Mouse (Mus musculus) midbrain, embryonic 11.5 days (tissue): Measurements from ENCODE around the gene 2610028H24Rik. TPM values are rescaled to one million over a fixed set of nuclear protein-coding genes. Genes with fewer than 3 reads are reported as not detected.

Source experiments
- ATAC-seq: fragments of 200-750 bp; cut with Nextera tagmentation; 2 replicates; pipeline ENCODE4 v1.8.0; 2017; ENCODE audit warnings: moderate TSS enrichment, moderate library complexity; ENCODE audit not compliant: low FRiP score
- DNase-seq: peaks from one replicate; pipeline ENCODE4 v3.0.0; 2015; ENCODE audit warnings: low spot score; ENCODE audit errors: missing footprints
- H3K27ac ChIP-seq: fragments of 300-500 bp; sonication (generic); 2 replicates; pipeline ENCODE4 v1.5.1; 2014; ENCODE audit warnings: low read depth, low read length
- H3K27me3 ChIP-seq: fragments of 300-500 bp; sonication (generic); 2 replicates; pipeline ENCODE4 v1.6.1; 2014; ENCODE audit warnings: mild to moderate bottlenecking, low read length, moderate library complexity, mixed read lengths; ENCODE audit not compliant: control insufficient read depth, insufficient read depth
- H3K36me3 ChIP-seq: fragments of 300-500 bp; sonication (generic); 2 replicates; pipeline ENCODE4 v1.6.1; 2014; ENCODE audit warnings: mild to moderate bottlenecking, low read length, moderate library complexity, mixed read lengths; ENCODE audit not compliant: control insufficient read depth, insufficient read depth
- H3K4me1 ChIP-seq: fragments of 300-500 bp; sonication (generic); 2 replicates; pipeline ENCODE4 v1.6.1; 2014; ENCODE audit warnings: low read length; ENCODE audit not compliant: control insufficient read depth, insufficient read depth
- H3K4me2 ChIP-seq: fragments of 300-500 bp; sonication (generic); 2 replicates; pipeline ENCODE4 v1.6.1; 2014; ENCODE audit warnings: mild to moderate bottlenecking, moderate library complexity
- H3K4me3 ChIP-seq: fragments of 300-500 bp; sonication (generic); 2 replicates; pipeline ENCODE4 v1.5.1; 2014; ENCODE audit warnings: low read depth, low read length
- H3K9ac ChIP-seq: fragments of 300-500 bp; sonication (generic); 2 replicates; pipeline ENCODE4 v1.6.1; 2014; ENCODE audit warnings: low read length
- H3K9me3 ChIP-seq: fragments of 300-500 bp; sonication (generic); 2 replicates; pipeline ENCODE4 v1.6.1; 2016; ENCODE audit warnings: low read length; ENCODE audit not compliant: control insufficient read depth
- WGBS: fragments of 180-500 bp; shearing (Covaris S2); extraction: QIAGEN DNeasy Blood & Tissue Kit; methylation state at CpG from one replicate; pipeline ENCODE4 v1.1.7; 2014; 5-methylcytosine and 5-hydroxymethylcytosine counted together
- polyA plus RNA-seq: library from polyadenylated mRNA; unstranded; fragments of >200 nt; fragmentation: Nextera tagmentation; extraction: Ambion mirVana; gene quantifications from 2 replicates; pipeline ENCODE4 v1.2.1, GENCODE M21; 2014

The 2610028H24Rik gene
- polyA plus RNA-seq, 1 experiment from 2014 or later, result not detected

DNA sequence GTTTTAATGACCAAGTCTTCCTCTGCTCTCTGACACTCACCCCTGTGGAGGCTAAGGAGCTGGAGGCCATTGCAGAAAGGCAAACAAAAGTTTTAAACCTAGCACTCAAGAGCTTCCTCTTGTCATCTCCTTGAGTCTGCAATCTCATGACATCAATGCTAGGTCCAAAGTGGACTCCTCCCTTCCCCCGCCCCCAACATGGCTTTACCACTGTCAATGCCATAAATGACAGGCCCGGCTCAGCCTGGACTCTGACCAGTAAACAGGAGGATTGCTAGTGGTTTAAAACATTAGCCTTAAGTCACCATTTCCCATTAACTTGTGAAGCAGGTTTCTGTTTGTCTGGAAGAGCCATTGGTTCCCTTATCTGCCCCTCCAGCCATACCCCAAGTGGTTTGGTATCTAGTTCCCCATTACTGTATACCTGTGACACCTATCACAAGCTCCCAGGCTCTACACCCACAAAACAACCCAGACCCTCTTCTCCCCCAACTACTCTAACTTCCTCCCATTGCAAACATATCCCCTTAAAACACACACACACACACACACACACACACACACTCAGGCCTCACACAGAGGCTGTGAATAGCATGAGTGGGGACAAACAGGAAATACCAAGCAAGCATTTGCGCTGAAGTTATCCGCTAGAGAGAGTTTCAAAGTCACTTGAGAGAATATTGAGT, 2.7 kb upstream of the 2610028H24Rik start:
- H3K9ac ChIP-seq, result no peak overlapping the region

DNA sequence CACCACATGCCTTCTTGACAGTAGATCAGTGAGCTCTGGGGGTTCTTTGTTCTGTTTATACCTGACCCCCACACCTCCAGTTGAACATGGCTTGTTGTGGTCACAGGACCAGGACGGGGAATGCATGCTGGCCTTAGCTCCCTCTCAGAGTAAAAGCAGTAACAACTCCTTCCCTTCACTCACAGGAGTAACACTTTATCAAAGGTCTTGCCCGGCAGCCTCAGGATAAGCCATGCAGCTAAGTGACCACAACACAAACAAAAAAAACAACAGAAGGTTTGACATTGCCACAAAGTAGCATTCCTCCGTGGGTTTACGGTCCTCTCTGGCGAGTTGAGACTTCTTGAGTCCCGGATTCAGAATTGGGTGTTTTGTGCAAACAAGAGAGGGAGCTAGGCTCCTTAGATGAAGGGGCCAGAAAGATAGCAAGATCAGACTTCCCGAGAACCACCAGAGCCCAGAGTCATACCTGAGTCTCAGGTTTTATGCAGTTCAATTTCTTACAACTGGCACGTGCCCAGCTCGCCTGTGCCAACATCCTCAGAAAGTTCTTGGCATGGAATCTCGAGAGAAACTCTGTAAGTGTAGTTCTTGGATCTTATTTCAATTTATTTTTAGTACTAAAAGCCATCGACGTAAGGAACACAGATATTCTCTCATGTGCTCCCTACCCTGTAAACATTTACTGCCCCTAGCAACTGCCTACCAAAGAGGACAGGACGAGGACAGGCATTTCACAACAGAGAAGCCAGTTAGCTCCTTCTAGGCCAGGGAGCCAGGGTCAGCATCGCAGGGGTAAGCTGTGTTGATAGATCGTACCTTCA, 1.3 kb upstream of the 2610028H24Rik start:
- no peak for DNase-seq
- Histone ChIP-seq H3K4me3 (no peak overlapping the region), H3K4me2 (no peak overlapping the region), H3K4me1 (no peaks in the 10 kb centered on the region), H3K9me3 (no peaks in the 10 kb centered on the region), H3K27me3 (no peaks in the 10 kb centered on the region), H3K36me3 (no peaks in the 10 kb centered on the region), H3K27ac (no peak overlapping the region), H3K9ac (no peak overlapping the region)
- 87% methylated on average over 15 of the region's 15 CpGs for WGBS
- ATAC-seq, result no peak

More for the DNA sequence above, 2.7 kb upstream of the 2610028H24Rik start:
- no peaks in the 10 kb centered on the region for H3K36me3 ChIP-seq
- no peak overlapping the region for H3K4me2 ChIP-seq
- no peaks in the 10 kb centered on the region for H3K27me3 ChIP-seq
- ATAC-seq, result no peak
- H3K4me1 ChIP-seq, result peaks cover 4% of the 10 kb centered on the region
- no peaks in the 10 kb centered on the region for H3K9me3 ChIP-seq
- no peak overlapping the region for H3K27ac ChIP-seq
- DNase-seq, result no peak
- WGBS, result 86% methylated on average over 4 of the region's 4 CpGs
- no peak overlapping the region for H3K4me3 ChIP-seq

DNA sequence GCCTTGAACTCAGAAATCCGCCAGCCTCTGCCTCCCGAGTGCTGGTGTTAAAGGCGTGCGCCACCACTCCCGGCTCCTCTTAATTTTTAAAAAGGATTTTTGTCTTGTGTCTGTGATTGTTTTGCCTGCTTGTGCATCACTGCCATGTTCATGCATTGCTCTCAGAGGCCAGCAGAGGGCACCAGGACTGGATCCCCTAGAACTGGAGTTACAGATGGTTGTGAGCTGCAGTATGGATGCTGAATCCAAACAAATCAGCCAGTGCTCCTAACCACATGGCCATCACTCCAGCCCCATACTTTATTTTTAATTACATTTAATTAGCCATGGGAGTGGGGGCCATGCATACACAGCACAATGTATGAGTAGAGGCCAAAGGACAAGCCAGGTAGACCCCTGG, 6.4 kb downstream of the 2610028H24Rik start:
- Histone ChIP-seq H3K4me1 (no peaks in the 10 kb centered on the region), H3K27me3 (no peaks in the 10 kb centered on the region), H3K9ac (no peak overlapping the region), H3K27ac (no peak overlapping the region), H3K9me3 (no peaks in the 10 kb centered on the region; the same call in 1 of the 2 replicates), H3K4me3 (no peak overlapping the region), H3K4me2 (no peak overlapping the region), H3K36me3 (no peaks in the 10 kb centered on the region)
- no peak for ATAC-seq
- 51% methylated on average over 5 of the region's 5 CpGs for WGBS
- DNase-seq, result peak; percentile 90

DNA sequence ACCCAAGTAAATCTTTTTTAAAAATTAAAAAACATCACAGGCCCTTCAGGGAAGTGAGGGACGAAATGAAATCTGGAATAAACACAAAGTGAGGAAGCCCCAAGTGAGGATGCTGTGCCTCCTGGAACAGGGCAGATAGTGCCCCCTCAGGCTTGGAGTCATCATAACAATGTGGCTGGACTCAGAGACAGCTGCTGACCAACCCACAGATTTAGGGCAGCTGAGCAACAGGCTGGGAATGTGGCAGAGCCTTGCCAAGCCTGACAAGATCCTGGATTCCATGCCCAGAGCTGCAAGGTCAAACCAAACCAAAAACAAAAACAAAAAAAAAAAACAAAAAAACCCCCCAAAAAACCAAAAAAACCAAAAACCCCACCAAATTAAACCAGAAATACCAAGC, 12.4 kb downstream of the 2610028H24Rik start:
- H3K27ac ChIP-seq, result no peak overlapping the region
- H3K36me3 ChIP-seq, result no peaks in the 10 kb centered on the region
- H3K4me3 ChIP-seq, result no peak overlapping the region
- H3K27me3 ChIP-seq, result no peaks in the 10 kb centered on the region
- no peak overlapping the region for H3K9ac ChIP-seq
- WGBS, result 88% methylated on average over 1 of the region's 1 CpGs
- no peaks in the 10 kb centered on the region; the same call in 1 of the 2 replicates for H3K9me3 ChIP-seq
- no peak for ATAC-seq
- no peaks in the 10 kb centered on the region for H3K4me1 ChIP-seq
- DNase-seq, result no peak
- H3K4me2 ChIP-seq, result no peak overlapping the region

DNA sequence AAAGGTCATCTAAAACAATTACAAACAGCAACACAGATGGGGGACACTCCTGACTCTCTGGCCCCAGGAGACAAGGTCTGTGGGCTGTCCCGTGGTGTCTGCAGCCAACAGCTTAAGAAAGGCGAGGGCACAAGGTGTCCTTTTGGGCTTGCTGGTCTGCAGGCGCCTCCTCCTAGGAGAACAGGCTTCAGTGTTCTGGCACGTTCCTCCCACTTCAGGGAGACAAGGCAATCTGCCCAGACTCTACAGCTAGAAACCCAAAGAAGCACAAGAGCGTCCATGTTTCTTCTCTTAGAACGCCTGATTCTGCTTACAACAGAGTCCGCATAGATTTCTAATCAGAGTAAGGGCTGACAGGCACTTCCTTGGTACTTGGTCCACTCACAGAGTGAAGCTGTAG, 13.4 kb downstream of the 2610028H24Rik start:
- H3K36me3 ChIP-seq, result no peaks in the 10 kb centered on the region
- no peak overlapping the region for H3K9ac ChIP-seq
- H3K9me3 ChIP-seq, result no peaks in the 10 kb centered on the region; the same call in 1 of the 2 replicates
- H3K27ac ChIP-seq, result no peak overlapping the region
- no peak overlapping the region for H3K4me2 ChIP-seq
- no peaks in the 10 kb centered on the region for H3K4me1 ChIP-seq
- ATAC-seq (no peak), DNase-seq (no peak)
- no peak overlapping the region for H3K4me3 ChIP-seq
- H3K27me3 ChIP-seq, result no peaks in the 10 kb centered on the region
- WGBS, result 96% methylated on average over 7 of the region's 7 CpGs

DNA sequence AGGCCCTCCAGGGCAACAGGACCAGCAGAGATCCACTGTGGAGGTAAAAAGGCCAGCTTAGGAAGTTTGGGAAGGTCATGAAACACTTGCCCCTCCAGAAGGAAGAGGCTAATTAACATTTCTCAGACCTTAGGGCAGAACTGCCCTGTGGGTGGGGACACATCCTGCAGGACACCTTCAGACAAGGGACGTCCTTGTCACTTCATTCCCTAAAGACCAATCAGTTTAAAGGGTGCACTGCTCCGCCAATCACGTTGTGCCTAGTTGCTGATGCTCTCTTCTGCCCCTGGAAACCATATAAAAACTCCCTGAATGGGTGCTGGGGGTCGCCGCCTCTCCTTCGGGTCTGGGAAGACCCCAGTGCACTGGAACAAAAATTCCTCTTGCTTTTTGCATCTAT, 13.8 kb downstream of the 2610028H24Rik start:
- H3K9me3 ChIP-seq, result no peaks in the 10 kb centered on the region; the same call in 1 of the 2 replicates
- no peak overlapping the region for H3K4me2 ChIP-seq
- H3K4me3 ChIP-seq, result no peak overlapping the region
- DNase-seq (no peak), ATAC-seq (no peak)
- no peak overlapping the region for H3K27ac ChIP-seq
- H3K4me1 ChIP-seq, result no peaks in the 10 kb centered on the region
- H3K36me3 ChIP-seq, result no peaks in the 10 kb centered on the region
- no peak overlapping the region for H3K9ac ChIP-seq
- WGBS, result 92% methylated on average over 6 of the region's 6 CpGs
- H3K27me3 ChIP-seq, result no peaks in the 10 kb centered on the region

DNA sequence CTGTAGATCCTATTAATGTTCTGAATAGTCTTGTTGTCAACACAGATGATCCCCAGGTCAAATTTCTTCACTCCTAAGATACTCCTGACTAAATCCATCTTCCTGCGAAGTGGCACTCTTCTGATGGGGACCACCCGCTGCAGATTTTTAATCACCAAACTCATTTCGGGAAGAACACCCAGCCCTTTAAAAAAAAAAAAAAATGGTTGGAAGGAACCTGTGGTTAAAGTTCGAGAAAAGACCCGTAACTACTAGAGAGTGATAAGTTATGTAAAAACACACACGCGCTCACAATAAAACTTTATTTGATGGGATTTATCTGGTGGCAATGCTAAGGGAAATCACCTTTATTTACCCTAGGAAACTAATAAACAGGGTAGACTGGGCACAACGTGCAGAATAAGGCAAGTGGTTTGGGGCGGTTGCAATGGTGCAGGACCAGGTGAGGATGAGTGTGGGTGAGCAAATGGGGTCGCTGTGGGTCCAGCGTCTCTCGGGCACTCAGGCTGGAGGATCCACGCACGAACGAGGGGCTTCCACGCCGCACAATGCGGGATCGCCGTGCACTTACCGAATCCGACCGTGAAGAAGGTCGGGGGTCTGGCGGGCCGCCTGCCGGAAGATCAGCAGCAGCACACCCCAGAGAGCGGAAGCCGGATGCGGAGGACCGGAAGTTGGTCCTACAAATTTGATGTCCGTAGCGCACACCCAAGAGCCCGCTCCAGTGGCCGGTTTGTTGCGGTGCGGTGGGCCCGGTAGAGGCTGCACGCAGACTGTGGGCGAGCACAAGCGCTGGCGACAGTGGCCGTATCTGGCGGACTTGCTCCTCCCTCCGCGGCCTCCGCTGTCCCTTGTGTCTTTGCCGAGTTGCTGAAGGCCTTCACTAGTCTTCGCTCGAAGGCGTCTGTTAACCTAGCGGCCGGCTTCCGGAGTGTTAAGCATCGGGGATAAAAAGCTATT, 19.6 kb downstream of the 2610028H24Rik start, which contains the start of the genes Mcm3ap and Ybey:
Mcm3ap (plus strand) TSS at position 725 of the 960 bp plus-strand sequence.
Ybey (minus strand) TSS at position 912 of the 960 bp plus-strand sequence.
- Histone ChIP-seq H3K4me3 (peak within 1 kb of the TSS; percentile 78), H3K9ac (peak within 1 kb of the TSS; percentile 93), H3K27me3 (no peaks in the 10 kb centered on the region), H3K27ac (peak within 1 kb of the TSS; percentile 82), H3K9me3 (no peaks in the 10 kb centered on the region), H3K4me1 (no peaks in the 10 kb centered on the region; the same call in 1 of the 2 replicates), H3K36me3 (peaks cover 7% of the 10 kb centered on the region), H3K4me2 (peak within 1 kb of the TSS; percentile 60)
- ATAC-seq (peak; percentile 98), DNase-seq (peak; percentile 99)
- WGBS, result 2% methylated on average over 55 of the region's 55 CpGs

DNA sequence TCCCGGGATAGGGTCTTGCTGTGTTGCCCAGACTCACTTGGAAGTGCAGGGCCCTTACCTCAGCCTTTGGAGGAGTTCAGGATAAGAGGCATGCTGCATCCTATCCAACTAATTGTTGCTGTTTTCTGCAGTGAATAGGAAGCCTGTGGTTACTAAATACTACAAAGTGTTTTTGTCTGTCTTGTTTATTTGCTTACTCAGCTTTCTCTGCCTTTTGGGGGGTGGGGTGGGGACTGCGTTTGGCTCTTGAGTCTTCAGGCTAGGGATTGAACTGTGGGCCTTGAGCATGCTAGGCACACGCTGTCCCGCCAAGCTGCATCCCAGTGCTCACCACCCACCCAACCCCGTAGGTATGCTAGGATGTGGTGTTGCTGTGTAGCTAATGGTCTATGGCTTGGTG, 24.9 kb downstream of the 2610028H24Rik start:
- Histone ChIP-seq H3K36me3 (peaks cover 15% of the 10 kb centered on the region), H3K27ac (no peak overlapping the region), H3K27me3 (no peaks in the 10 kb centered on the region), H3K9ac (no peak overlapping the region), H3K9me3 (no peaks in the 10 kb centered on the region), H3K4me1 (no peaks in the 10 kb centered on the region; the same call in 1 of the 2 replicates), H3K4me2 (no peak overlapping the region), H3K4me3 (no peak overlapping the region)
- WGBS, result 96% methylated on average over 5 of the region's 5 CpGs
- no peak for ATAC-seq
- peak; percentile 62 for DNase-seq
